Mouse (Mus musculus) small intestine, adult 2 months (tissue): Measurements from ENCODE around the gene Palm2.

Source experiments
- CTCF ChIP-seq: fragments of 200-500 bp; IDR thresholded peaks from 2 replicates; pipeline ENCODE4 v1.5.1; 2012; ENCODE audit warnings: low read depth, mild to moderate bottlenecking, control low read depth, inconsistent platforms, low read length, moderate library complexity, mixed read lengths; ENCODE audit not compliant: insufficient replicate concordance, insufficient read length; ENCODE audit errors: extremely low read depth
- POLR2A ChIP-seq: fragments of 200-500 bp; IDR thresholded peaks from 2 replicates; pipeline ENCODE4 v1.6.1; 2012; ENCODE audit warnings: low read depth, mild to moderate bottlenecking, control low read depth, inconsistent platforms, low read length, moderate library complexity

DNA sequence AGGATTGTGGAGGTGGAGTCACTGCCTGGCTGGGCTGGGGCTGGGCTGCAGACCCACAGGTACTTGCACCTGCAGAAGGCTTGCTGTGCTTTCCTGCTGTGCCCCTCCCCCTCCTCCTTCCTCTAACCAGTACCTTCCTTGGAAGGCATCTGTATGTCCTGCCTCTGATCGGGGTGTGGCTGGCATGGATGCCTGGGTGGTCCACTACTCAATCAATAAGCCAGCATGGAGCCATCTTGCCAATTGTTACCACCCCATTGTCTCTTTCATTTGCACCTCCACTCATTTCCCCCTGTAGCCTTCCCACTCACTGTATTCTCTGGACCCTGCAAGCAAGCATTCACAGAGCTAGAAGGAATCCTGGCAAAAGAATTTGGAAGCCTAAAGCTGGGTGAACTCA lies 256.8 kb downstream of the Palm2 start:
- TF ChIP-seq POLR2A (no peak), CTCF (no peak)
